Mouse (Mus musculus): ENCODE measurements around the gene Gmds.

GRCm38 (mm10) chr13:31864786-31865185 is 473.8 kb downstream of the Gmds start:
- TF ChIP-seq CTCF (IDR thresholded peaks at IDR 0.05; ENCODE audit: control insufficient read depth, insufficient read depth, insufficient replicate concordance, low read depth, low read length) (no peak), POLR2A (IDR thresholded peaks at IDR 0.05; ENCODE audit: control insufficient read depth, low read depth, low read length) (no peak)

Measured in testis, adult 2 months (tissue).